Mouse (Mus musculus): ENCODE data around the gene Calcb. TPM values are rescaled to one million over a fixed set of nuclear protein-coding genes. Genes with fewer than 3 reads are reported as not detected.

Calcb gene
- total and polyA plus RNA-seq, 2 experiments from 2014 or later: 1.3 to 1.7 TPM

GRCm38 (mm10) chr7:114769041-114769440, 50.6 kb downstream of the Calcb start:
- peaks cover 10% of the 10 kb centered on the region for H3K4me1 ChIP-seq (ENCODE audit: control insufficient read depth, insufficient read depth)
- no peak overlapping the region for H3K27ac ChIP-seq (ENCODE audit: low read depth)
- no peaks in the 10 kb centered on the region for H3K36me3 ChIP-seq (replicated peaks; ENCODE audit: control insufficient read depth, insufficient read depth, low read length)
- H3K4me2 ChIP-seq (ENCODE audit: low read depth, low read length): no peak overlapping the region
- H3K4me3 ChIP-seq (ENCODE audit: low read depth, low read length): no peak overlapping the region
- 84% methylated on average over 4 of the region's 4 CpGs for WGBS
- DNase-seq (ENCODE audit: low spot score) (no peak), ATAC-seq (ENCODE audit: insufficient read depth, low read depth) (no peak)
- TF ChIP-seq EP300 (IDR thresholded peaks at IDR 0.05; ENCODE audit: low read depth) (no peak), CTCF (IDR thresholded peaks at IDR 0.05; ENCODE audit: low read depth) (no peak)
- no peaks in the 10 kb centered on the region for H3K27me3 ChIP-seq (ENCODE audit: control insufficient read depth, insufficient read depth, low read length)
- H3K9ac ChIP-seq (replicated peaks; ENCODE audit: low read depth, low read length): no peak overlapping the region
- H3K9me3 ChIP-seq (replicated peaks; ENCODE audit: control insufficient read depth, low read length): no peaks in the 10 kb centered on the region

GRCm38 (mm10) chr7:114770586-114770985, 52.1 kb downstream of the Calcb start:
- TF ChIP-seq CTCF (IDR thresholded peaks at IDR 0.05; ENCODE audit: low read depth) (no peak), EP300 (IDR thresholded peaks at IDR 0.05; ENCODE audit: low read depth) (no peak)
- Histone ChIP-seq H3K27ac (ENCODE audit: low read depth) (no peak overlapping the region), H3K9ac (replicated peaks; ENCODE audit: low read depth, low read length) (no peak overlapping the region), H3K4me2 (ENCODE audit: low read depth, low read length) (no peak overlapping the region), H3K27me3 (ENCODE audit: control insufficient read depth, insufficient read depth, low read length) (no peaks in the 10 kb centered on the region), H3K36me3 (replicated peaks; ENCODE audit: control insufficient read depth, insufficient read depth, low read length) (no peaks in the 10 kb centered on the region), H3K4me3 (ENCODE audit: low read depth, low read length) (no peak overlapping the region), H3K4me1 (ENCODE audit: control insufficient read depth, insufficient read depth) (peaks cover 5% of the 10 kb centered on the region), H3K9me3 (replicated peaks; ENCODE audit: control insufficient read depth, low read length) (no peaks in the 10 kb centered on the region)
- no peak for ATAC-seq (ENCODE audit: insufficient read depth, low read depth)
- 74% methylated on average over 3 of the region's 3 CpGs for WGBS
- no peak for DNase-seq (ENCODE audit: low spot score)

GRCm38 (mm10) chr7:114771801-114772200, 53.4 kb downstream of the Calcb start:
- Histone ChIP-seq H3K9me3 (replicated peaks; ENCODE audit: control insufficient read depth, low read length) (no peaks in the 10 kb centered on the region), H3K36me3 (replicated peaks; ENCODE audit: control insufficient read depth, insufficient read depth, low read length) (no peaks in the 10 kb centered on the region), H3K9ac (replicated peaks; ENCODE audit: low read depth, low read length) (no peak overlapping the region), H3K4me2 (ENCODE audit: low read depth, low read length) (no peak overlapping the region), H3K27ac (ENCODE audit: low read depth) (no peak overlapping the region), H3K4me3 (ENCODE audit: low read depth, low read length) (no peak overlapping the region), H3K27me3 (ENCODE audit: control insufficient read depth, insufficient read depth, low read length) (no peaks in the 10 kb centered on the region), H3K4me1 (ENCODE audit: control insufficient read depth, insufficient read depth) (no peaks in the 10 kb centered on the region; the same call in 1 of the 2 replicates)
- ATAC-seq (ENCODE audit: insufficient read depth, low read depth) (no peak), DNase-seq (ENCODE audit: low spot score) (no peak)
- TF ChIP-seq EP300 (IDR thresholded peaks at IDR 0.05; ENCODE audit: low read depth): no peak
- no peak for TF ChIP-seq CTCF (IDR thresholded peaks at IDR 0.05; ENCODE audit: low read depth)
- 66% methylated on average over 7 of the region's 7 CpGs for WGBS

Other genes with a start within 250 kb of the Calcb start
- gene Cyp2r1, start 155.7 kb upstream of the Calcb start, total RNA-seq (2014; rRNA removed; ENCODE audit: low replicate concordance): not detected in 2 replicates
- gene Cyp2r1, start 155.7 kb upstream of the Calcb start, polyA plus RNA-seq (2015; fragmentation: Nextera tagmentation; extraction: Ambion mirVana): 1.2 TPM in 2 replicates
- 6.0 TPM in 1 of 2 replicates, not detected in the other for gene Calca, start 82.3 kb upstream of the Calcb start, total RNA-seq (2014; rRNA removed; ENCODE audit: low replicate concordance)
- gene Calca, start 82.3 kb upstream of the Calcb start, polyA plus RNA-seq (2015; fragmentation: Nextera tagmentation; extraction: Ambion mirVana): 3.0 TPM in 2 replicates
- 16.8 and 22.5 TPM in 2 replicates for gene Insc, start 25.1 kb downstream of the Calcb start, total RNA-seq (2014; rRNA removed; ENCODE audit: low replicate concordance)
- 3.2 and 3.7 TPM in 2 replicates for gene Insc, start 25.1 kb downstream of the Calcb start, polyA plus RNA-seq (2015; fragmentation: Nextera tagmentation; extraction: Ambion mirVana)

Data from heart, postnatal 0 days (tissue).